Mouse (Mus musculus) stomach, postnatal 0 days (tissue): ENCODE measurements at regions not wholly inside any gene's neighbourhood (a gene's known extent, or its start where the extent isn't known, plus 50 kb on each side); places are given as distances from the start of the nearest gene placed in this dataset.

Experiments
- CTCF ChIP-seq: IDR thresholded peaks from 2 replicates; pipeline ENCODE4 v1.5.1; 2016; ENCODE audit warnings: antibody characterized with exemption, low read depth, mild to moderate bottlenecking, moderate library complexity
- EP300 ChIP-seq: optimal IDR thresholded peaks from 2 replicates; pipeline ENCODE3; 2016; ENCODE audit warnings: antibody characterized with exemption

DNA sequence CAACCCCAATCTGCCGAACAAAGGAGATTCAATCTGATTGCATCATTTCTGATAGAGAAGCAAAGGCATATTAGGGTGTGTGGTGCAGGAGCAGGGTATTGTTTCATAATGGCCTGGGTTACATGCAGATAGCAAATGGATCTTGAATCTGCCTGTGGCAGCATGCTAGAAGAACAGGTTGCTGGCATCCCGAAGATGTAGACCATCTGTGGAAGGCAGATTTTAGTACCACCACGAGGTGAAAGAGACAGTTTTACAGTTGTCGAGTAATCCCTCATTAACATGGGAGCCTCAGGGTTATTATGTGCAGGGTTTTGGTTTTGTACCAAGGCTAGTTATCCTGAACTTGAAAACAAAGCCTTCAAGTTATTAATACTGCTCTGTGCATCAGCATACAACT, 140.9 kb downstream of the H2afy start:
- TF ChIP-seq CTCF (no peak), EP300 (no peak)
